Mouse (Mus musculus) mouse embryonic stem cell (cell line): ENCODE results near the gene Nsd2.
"Not testable (repeated sequence)": the region's sequence is repeated elsewhere in the genome, so short reads cannot be mapped to it uniquely, and the experiment has no call there.

Experiments
- in situ Hi-C, 2 experiments: fragments of 300-500 bp; cut with MboI; formaldehyde crosslinking; loops; 1 replicate in 1 of 2; 3 replicates in 1 of 2; pipeline ENCODE4 v1.14.3; 2019 to 2020; ENCODE audit warnings: low sequenced_read_pairs in 2 of 2, low pct_unique_long_range_greater_than_20kb in 1 of 2, mixed read lengths in 1 of 2; ENCODE audit not compliant: unreplicated experiment in 1 of 2

Gene Nsd2

DNA sequence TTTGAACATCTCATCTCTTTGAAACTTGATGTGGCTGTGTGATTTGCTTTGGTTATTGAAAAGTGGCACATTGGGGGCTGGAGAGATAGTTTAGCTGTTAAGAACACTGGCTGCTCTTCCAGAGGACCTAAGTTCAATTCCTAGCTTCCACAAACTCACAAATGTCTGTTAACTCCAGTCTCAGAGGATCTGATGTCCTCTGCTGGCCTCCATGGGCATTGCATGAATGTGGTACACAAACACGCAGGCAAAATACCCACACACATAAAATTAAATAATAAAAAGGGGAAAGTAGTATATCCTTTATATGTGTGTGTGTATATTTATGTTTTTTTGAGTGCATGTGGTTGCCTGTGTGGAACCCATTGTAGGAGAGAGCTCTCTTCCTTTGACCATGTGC, 10.3 kb downstream of the Nsd2 start:
- in situ Hi-C loops, result no loop called here

DNA sequence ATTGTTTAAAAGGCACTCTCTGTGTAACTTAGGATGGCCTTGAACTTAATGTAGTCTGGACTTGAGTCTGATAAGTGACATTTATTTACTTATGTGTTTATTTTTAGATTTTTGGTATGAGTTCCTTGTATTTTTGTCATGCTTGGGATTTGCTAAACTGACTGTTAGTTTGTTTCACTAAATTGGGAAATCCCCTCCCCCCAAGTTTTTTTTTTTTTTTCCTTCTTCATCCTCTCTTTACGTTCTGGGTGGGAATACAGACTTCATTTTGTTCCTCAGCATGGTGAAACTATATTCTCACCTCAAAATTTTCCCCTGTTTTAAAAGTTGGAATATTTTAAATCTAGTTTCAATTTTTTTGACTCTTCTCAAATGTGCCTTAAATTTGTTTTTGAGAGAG, 20.8 kb downstream of the Nsd2 start:
- in situ Hi-C loops, result no loop called here

DNA sequence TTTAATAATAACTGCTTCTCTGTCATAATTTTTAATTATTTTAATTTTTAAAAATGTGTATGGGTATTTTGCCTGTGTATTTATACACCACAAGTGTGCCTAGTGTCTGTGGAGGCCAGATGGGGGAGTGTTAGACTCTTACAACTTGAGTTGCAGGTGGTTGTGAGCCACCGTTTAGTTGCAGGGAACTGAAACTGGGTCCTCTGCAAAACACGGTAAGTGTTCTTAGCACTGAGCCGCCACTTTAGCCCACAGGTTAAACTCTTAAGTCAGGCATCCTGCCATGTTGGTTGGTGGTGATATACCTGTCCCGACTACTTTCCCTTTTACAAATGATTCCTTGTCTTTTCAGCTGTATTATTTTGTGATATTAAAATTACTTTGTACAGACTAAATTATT, 22.0 kb downstream of the Nsd2 start:
- in situ Hi-C loops, result no loop called here

DNA sequence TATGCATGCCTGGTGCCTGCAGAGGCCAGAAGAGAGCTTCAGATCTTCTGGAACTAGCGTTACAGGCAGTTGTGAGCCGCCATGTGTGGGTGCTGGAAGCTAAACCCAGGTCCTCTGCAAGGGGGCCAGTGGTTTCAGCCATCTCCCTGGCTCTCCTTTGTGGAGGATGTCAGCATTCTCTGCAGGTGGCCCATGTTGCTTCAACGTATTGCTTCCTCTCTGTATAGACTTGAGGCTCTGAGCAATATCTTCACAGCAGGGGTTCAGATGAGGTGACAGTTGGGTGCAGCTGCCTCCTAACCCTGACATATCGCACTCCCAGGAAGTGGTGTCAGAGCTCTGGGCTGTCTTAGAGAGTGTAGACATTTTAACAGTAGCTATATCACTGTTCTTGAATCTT, 30.9 kb downstream of the Nsd2 start:
- in situ Hi-C loops, result no loop called here

DNA sequence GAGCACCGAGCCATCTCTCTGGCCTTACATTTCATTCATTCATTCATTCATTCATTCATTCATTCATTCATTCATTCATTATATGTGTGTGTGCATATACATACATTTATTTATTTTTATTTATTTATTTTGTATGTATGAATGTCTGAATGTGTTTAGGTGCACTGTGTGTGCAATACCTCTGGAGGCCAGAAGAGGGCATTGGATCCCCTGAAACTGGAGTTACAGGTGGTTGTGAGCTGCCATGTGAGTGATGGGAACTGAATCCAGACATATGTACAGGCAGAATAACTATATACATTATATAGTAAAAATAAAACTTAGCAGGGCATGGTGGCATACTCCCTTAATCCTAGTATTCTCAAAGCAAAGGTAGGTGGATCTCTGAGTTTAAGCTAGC, 32.6 kb downstream of the Nsd2 start:
- in situ Hi-C loops, result no loop called here

DNA sequence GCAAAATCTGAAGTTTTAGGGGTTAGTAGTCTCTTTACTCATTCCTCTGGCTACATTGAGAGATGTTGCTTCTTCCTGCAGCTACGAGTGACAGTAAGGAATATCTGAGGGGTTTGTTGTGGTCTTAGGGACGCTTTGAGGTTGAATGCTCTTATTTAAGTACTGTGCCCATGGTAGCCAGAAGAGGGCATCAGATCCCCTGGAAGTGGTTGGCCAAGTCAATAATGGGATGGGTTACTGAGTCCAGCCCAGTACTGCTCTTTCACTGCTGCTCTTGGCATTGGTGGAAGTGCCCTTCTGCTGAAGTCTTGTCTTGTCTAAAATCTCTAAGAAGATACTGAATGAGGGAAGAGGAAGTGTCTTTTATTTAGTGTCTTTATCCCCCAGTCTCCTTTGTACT, 33.5 kb downstream of the Nsd2 start:
- in situ Hi-C loops, result no loop called here

DNA sequence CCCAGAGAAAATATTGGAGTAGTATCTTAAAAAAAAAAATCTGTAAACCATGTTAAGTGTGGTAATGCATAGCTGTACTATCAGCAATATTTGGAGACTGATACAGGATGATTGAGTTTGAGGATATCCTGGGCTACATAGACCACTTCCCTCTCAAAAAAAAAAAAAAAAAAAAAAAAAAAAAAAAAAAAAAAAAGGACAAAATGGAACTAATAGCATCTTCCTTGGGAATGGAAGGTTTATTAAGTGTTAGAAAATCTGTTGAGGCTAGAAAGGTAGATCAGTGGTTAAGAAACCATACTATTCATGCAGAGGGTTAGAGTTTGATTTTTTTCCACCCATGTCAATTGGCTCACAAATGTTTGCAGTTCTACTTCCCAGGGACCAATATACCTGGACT, 37.2 kb downstream of the Nsd2 start:
- in situ Hi-C loops, result no loop called here

DNA sequence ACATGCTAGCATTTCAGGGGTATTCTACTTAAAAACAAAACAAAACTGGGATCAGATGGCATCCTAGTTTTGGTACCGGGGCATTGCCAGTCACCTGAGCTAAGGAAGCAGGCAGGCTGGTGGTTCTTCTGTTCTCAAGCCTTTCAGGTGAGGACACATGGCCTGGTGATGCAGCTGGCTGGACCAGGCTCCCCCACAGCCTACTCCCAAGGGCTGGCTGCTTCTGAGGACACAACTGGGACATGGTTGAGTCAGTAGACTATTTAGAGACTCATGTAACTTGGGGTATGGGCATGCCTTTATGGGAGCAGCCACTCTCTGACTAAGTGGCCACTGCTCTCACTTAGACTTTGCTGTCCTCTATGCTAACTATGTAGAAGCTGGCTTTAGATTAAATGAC, 54.9 kb downstream of the Nsd2 start:
- in situ Hi-C loops, result no loop called here

DNA sequence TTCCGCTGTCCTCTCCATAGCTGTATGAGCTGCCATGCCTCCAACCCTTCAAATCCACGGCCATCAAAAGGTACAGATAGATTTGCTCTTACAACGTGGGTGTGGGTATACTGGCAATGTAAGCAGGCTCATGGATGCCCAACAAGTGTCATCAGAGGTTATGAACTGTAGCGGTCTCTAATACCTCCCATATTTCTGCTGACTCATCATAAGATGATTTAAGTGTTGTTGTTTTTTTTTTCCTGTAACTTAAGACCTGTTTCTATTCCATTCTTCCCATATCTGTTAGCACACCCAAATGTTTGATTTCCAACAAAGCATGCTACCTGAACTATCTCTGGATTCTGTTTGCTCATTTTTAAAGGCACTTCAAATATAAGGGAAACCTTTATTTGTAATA, 60.6 kb downstream of the Nsd2 start:
- in situ Hi-C loops, result no loop called here

DNA sequence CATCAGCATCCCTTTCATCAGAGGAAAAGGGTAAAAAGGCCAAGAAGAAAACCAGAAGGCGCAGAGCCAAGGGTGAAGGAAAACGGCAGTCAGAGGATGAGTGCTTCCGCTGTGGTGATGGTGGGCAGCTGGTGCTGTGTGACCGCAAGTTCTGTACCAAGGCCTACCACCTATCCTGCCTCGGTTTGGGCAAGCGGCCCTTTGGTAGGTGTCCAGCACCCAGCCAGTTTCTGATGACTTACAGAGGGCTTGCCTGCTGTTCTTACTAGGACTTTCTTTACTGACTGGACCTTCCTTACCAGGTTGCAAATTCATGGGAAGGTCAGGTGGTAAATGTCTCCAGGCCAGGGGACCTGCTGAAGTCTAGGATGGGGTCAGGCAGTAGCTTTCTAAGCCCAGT, 72.9 kb downstream of the Nsd2 start:
- in situ Hi-C loops, result no loop called here

DNA sequence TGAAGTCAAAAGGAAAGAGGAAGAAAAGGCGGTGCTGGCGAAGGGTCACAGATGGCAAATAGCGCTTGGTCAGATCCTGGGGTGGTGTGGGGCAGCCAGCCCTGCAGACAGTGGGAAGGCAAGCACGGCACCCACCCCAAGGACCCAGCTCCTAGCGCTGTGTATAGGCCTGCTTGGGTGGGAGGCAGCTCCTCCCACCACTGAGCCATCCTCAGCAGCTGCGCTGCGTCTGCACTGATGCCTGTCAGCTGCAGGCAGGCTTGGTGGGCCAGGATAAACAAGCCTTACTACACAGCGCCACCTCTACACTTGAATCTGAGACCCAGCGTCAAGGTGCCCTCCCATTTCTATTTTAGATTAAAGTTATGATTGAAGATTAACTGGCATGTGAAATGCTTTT, 74.6 kb downstream of the Nsd2 start:
- in situ Hi-C loops, result no loop called here

DNA sequence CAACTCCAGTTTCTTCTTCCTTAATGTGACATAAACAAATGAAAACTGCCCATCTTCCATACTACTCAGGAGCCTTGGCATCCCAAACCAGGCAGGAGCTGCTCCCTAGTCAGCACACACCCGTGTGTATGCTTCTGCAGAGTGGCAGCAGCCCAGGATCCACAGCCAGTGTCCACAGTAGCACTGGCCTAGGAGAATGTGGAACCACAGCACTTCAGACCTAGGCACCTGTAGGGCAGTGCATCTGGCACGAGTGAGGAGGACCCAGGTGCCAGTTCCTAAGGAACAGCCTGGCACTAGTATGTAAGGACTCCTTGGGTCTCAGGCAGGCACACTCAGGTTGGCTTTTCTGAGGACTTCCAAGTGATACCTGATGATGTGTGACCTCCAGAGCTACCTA, 76.6 kb downstream of the Nsd2 start:
- in situ Hi-C loops, result no loop called here

DNA sequence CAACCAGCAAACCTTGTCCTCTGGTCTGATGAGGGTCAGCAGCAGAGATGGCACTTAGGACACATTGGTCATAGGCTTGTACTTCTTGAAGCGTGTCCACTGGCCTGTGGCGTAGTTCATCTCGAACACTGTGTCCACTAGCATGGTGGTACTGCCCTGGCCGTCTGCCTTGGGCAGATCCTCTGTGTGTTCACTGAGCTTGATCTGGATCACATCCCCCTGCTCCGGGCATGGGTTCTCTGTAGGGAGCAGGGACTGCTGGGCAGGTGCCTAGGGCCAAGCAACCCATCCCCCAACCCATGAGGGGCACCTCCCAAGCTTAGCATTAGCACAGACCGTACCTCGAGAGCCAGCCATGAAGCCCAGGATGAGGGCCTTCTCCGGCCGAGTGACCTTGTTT, 78.1 kb downstream of the Nsd2 start:
- in situ Hi-C loops, result no loop called here

DNA sequence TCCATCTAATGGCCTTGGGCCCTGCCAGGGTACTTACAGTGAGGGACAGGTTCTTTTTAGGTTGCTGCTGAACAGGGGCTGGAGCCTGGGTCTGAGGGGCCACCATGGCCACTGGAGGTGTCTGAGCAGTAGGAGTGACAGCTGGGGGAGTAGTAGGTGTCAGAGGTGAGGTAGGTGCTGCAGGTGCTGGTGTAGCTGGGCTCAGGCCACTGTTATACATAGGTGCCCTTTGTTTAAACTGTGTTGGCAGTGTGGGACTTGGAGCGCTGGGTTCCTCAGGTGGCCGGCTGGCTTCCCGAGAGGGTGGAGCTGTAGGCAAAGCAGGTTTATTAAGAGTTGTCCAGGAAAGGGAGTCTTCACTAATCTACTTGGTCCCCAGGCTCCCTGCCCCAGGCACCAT, 78.7 kb downstream of the Nsd2 start:
- in situ Hi-C loops, result no loop called here

DNA sequence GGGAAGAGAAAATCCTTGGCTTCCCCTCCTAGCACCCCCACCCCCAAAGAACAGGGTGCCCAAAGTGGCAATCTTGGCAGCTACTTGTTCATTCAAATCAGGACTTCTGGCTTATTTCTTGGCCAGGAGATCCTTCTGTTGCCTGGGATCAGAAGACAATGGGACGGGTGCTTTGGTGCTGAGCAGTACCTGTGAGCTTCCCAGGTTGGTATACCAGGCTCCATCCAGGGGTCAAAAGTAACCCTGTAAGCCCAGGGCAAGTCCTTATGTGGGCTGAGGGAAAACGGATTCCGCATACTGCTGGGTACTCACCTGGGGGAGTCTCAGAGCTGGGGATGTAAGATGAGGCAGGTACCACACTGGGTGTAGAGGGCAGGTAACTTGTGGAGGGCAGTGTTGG, 79.6 kb downstream of the Nsd2 start:
- in situ Hi-C loops, result no loop called here

DNA sequence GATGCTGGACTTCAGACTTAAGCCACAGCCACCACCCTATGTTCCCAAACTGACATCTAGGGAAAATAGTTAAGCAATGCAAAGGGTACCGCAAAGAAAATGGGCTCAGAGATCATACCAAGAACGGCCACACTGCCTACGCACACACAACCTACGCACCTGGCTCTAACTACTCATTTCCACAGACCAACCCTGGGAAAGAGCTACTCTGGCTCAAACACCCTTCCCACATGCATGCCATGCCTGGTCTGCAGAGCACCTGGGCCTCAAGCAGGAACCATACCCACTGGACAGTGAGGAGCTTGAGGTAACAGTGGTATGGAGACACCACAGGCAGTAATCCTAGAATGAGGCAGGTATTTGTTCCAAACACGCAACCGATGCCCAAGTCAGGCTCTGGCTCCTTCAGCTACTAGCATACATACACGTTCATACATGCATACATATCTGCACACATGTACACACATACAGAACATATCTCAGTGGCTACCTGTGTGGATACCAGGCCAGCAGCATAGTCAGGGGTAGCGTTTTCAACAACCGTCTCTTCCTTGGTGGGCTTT, 80.3 kb downstream of the Nsd2 start:
- in situ Hi-C loops, result no loop called here

DNA sequence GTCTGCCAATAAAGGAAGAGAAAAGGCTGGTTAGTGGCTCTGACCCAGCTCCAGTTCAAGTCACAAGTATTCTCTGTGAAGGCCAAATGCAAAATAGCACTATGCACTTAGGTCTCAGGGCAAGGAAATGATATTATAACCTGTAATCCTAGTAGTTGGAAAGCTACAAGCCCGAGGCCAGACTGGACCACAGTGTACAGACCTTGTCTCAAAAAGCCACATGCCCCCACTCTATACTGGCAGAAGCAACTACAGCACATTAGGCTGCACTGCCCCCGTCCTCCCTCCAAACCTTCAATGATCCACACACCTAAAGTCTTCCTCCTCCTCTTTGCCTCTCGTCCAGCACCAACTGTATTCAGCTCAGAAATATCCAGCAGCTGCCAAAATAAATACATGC, 80.8 kb downstream of the Nsd2 start:
- in situ Hi-C loops, result no loop called here

DNA sequence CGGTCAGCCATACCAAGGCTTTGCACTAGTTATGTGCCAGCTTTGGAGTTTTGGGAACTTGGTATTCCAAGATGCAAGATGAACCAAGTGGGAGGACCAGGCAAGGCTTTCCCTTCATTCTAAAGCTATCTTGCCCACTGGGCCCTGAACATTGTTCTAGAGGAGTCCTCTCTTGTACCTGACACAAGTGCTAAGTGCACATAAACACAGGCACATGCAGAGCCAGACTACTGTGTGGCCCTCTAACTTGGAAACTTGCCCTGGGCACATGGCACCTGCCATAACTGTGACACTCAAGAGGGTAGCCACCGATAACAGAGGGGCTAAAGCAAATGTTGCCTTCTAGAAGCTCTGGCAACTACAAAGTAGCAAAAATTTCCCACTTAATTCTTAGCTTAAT, 82.2 kb downstream of the Nsd2 start:
- in situ Hi-C loops, result no loop called here

DNA sequence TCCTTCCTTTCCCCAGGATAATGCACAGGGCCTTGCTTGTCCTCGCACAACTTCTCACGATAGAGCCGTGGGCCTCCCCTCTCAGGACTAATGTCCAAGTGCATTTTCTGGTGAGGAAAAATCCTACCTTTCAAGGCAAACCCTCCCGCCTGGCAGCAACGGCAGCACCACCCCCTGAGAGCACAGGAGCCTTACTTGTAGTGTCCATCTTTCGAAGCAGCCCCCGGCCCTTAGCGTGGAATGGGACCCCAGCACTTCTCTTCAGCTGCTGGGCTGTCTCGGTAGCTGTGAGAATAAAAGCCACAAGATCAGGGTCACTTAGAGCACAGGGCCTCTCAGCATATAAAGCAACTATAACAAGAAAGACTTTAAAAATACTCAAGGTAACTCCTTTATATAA, 82.7 kb downstream of the Nsd2 start:
- in situ Hi-C loops, result no loop called here

DNA sequence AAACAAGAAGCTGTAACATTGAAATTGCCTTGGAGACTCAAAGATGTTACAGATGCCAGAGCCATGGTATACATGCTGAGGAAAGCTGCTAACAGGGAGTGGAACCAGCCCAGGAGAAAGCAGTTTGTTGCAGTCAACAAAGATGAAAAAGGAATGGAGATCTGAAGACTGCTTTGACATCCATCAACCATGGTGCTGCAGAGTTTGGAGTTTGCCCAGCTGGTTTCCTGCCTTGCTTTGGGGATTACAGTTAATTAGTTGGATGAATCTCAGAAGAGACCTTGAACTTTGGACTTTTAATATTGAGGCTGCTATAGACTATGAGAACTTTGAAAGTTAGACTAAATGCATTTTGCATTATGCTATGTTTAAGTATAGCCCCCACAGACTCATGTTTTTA, 94.5 kb downstream of the Nsd2 start:
- in situ Hi-C loops, result not testable (repeated sequence)

DNA sequence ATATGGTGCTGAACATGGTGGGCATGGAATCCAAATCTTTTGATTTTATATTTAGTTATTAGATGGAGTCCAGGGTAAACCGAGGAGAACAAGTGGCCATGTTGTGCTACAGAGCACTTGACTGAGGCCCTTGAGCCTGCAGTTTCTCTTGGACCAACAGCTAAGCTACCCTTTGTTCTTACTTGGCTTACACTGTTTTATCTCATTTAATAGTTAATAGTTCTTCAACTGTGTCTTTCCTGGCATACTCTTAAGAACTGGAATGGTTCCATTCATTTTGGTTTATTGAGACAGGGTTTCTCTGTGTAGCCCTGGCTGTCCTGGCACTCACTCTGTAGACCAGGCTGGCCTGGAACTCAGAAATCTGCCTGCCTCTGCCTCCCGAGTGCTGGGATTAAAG, 96.1 kb downstream of the Nsd2 start:
- in situ Hi-C loops, result not testable (repeated sequence)
